Mouse (Mus musculus) MN1 (cell line): ENCODE measurements around the gene Mgll.

Experiments
- DNase-seq: peaks from one replicate; pipeline ENCODE4 v3.0.0-alpha.2; 2016; ENCODE audit warnings: low spot score

Gene Mgll

GRCm38 (mm10) chr6:88770981-88771380 lies 46.8 kb downstream of the Mgll start:
- no peak for DNase-seq

- DNase-seq = no peak
Observed at GRCm38 (mm10) chr6:88772041-88772440, 47.8 kb downstream of the Mgll start.

GRCm38 (mm10) chr6:88774055-88774454 lies 49.8 kb downstream of the Mgll start:
- DNase-seq = no peak

GRCm38 (mm10) chr6:88775267-88775666 lies 51.1 kb downstream of the Mgll start:
- no peak for DNase-seq

- peak; percentile 47 for DNase-seq
Observed at GRCm38 (mm10) chr6:88776336-88776923, 52.2 kb downstream of the Mgll start.

- DNase-seq = no peak
Observed at GRCm38 (mm10) chr6:88776964-88777363, 52.8 kb downstream of the Mgll start.

GRCm38 (mm10) chr6:88778047-88778688 lies 54.0 kb downstream of the Mgll start:
- DNase-seq = peak; percentile 57

GRCm38 (mm10) chr6:88779755-88780154 lies 55.5 kb downstream of the Mgll start:
- DNase-seq = no peak

- no peak for DNase-seq
Observed at GRCm38 (mm10) chr6:88781919-88782318, 57.7 kb downstream of the Mgll start.

GRCm38 (mm10) chr6:88782981-88783397 lies 58.8 kb downstream of the Mgll start:
- no peak for DNase-seq

GRCm38 (mm10) chr6:88784691-88785173 lies 60.5 kb downstream of the Mgll start:
- DNase-seq = peak; percentile 32

- peak; percentile 37 for DNase-seq
Observed at GRCm38 (mm10) chr6:88785331-88785730, 61.1 kb downstream of the Mgll start.

GRCm38 (mm10) chr6:88785781-88786542 lies 61.8 kb downstream of the Mgll start:
- DNase-seq = no peak

- no peak for DNase-seq
Observed at GRCm38 (mm10) chr6:88786732-88787445, 62.7 kb downstream of the Mgll start.

GRCm38 (mm10) chr6:88787496-88787895 lies 63.3 kb downstream of the Mgll start:
- DNase-seq = no peak

- DNase-seq = no peak
Observed at GRCm38 (mm10) chr6:88788219-88788618, 64.0 kb downstream of the Mgll start.

GRCm38 (mm10) chr6:88791299-88791698 lies 67.1 kb downstream of the Mgll start:
- no peak for DNase-seq

GRCm38 (mm10) chr6:88792147-88792691 lies 68.0 kb downstream of the Mgll start:
- no peak for DNase-seq

GRCm38 (mm10) chr6:88793243-88793642 lies 69.0 kb downstream of the Mgll start:
- peak; percentile 48 for DNase-seq

- no peak for DNase-seq
Observed at GRCm38 (mm10) chr6:88793872-88794271, 69.7 kb downstream of the Mgll start.

GRCm38 (mm10) chr6:88794561-88794971 lies 70.4 kb downstream of the Mgll start:
- no peak for DNase-seq

GRCm38 (mm10) chr6:88800191-88800590 lies 76.0 kb downstream of the Mgll start:
- no peak for DNase-seq
